Mouse (Mus musculus): ENCODE measurements around the gene Pam.

DNA sequence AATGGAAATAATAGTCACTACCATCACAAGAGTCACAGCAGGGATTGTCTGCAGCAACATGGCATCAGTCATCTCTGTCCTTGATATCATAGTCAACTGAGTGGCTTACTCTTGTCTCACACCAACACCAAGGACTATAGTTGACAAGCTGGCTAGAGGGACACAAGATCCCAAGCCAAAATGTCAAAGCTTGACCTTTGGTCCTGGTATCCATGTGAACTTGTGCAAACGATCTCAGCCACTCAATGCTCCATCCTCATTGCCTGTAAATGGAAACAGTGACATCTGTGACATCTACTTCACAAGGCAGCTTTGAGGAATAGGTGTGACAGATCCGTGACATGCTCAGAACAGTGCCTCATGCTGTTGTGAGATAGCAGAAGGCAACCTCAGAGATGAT lies 15.0 kb downstream of the Pam start:
- no peak for TF ChIP-seq CTCF (IDR thresholded peaks at IDR 0.05; ENCODE audit: borderline replicate concordance, insufficient read depth, low read length)
- TF ChIP-seq POLR2A (IDR thresholded peaks at IDR 0.05; ENCODE audit: low read depth, low read length) = no peak

All from embryonic fibroblast, embryonic 13.5 days (primary cell).